Mouse (Mus musculus) heart, embryonic 10.5 days (tissue): ENCODE data around the gene Agtpbp1. TPM values are rescaled to one million over a fixed set of nuclear protein-coding genes. Genes with fewer than 3 reads are reported as not detected.

Experiments used
- DNase-seq: peaks from one replicate; pipeline ENCODE4 v3.0.0-alpha.2; 2017; ENCODE audit warnings: low spot score
- H3K27ac ChIP-seq: fragments of 300-500 bp; sonication (generic); 2 replicates; pipeline ENCODE4 v1.5.1; 2016; ENCODE audit warnings: mild to moderate bottlenecking
- H3K27me3 ChIP-seq: fragments of 300-500 bp; sonication (generic); 2 replicates; pipeline ENCODE4 v1.6.1; 2016; ENCODE audit warnings: mild to moderate bottlenecking; ENCODE audit not compliant: poor library complexity, insufficient read depth, severe bottlenecking
- H3K36me3 ChIP-seq: fragments of 300-500 bp; sonication (generic); 2 replicates; pipeline ENCODE4 v1.6.1; 2016; ENCODE audit warnings: mild to moderate bottlenecking, moderate library complexity
- H3K4me1 ChIP-seq: fragments of 300-500 bp; sonication (generic); 2 replicates; pipeline ENCODE4 v1.6.1; 2016; ENCODE audit warnings: mild to moderate bottlenecking
- H3K4me3 ChIP-seq: fragments of 300-500 bp; sonication (generic); 2 replicates; pipeline ENCODE4 v1.5.1; 2016; ENCODE audit warnings: mild to moderate bottlenecking, moderate library complexity
- H3K9me3 ChIP-seq: fragments of 300-500 bp; sonication (generic); 2 replicates; pipeline ENCODE4 v1.6.1; 2016; ENCODE audit warnings: mild to moderate bottlenecking, moderate library complexity
- WGBS: fragments of 180-500 bp; shearing (Covaris S2); methylation state at CpG from one replicate; pipeline ENCODE4 v1.1.7; 2016; 5-methylcytosine and 5-hydroxymethylcytosine counted together
- polyA plus RNA-seq: library from polyadenylated mRNA; unstranded; fragments of >200 nt; fragmentation: Nextera tagmentation; extraction: Ambion mirVana; gene quantifications from 2 replicates; pipeline ENCODE4 v1.2.1, GENCODE M21; 2016

Gene Agtpbp1
- polyA plus RNA-seq: 8.8 and 14.4 TPM in 2 replicates

DNA sequence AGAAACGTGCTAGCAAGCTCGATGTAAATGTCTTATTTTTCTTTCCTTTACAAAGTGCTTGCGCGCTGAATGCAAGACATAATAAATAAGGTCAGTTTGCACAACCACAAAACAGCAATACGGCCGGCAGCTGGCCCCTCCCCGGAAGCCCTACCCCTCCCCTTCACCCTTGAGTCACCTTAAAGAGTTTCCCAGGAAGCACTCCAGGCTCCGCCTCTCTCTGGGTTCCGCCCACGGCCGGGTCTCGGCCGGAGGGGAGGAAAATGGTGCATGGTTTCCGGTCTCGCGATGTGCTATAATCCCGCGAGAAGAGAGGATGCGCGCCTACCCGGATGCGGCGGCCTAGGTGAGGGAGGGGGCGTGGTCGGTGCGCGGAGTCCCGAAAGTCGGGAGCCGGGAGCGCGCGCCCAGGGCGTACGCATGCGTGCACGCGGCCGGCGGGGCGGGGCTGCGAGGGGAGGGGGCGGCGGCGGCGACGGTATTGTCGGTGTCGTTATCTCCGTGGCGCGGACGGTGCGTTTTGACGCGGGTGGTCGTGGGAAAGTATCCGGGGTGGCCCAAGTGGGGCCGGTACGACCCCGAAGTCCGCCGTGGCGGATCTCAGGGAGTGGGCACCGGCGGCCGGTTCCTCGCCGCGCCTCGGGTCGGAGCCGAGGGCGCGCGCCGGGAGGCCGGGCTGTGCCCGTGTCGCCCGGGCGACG lies at the start of gene Agtpbp1, which contains the start of gene Naa35:
Gene Agtpbp1 (minus strand): TSS at position 281 of the 701 bp plus-strand sequence.
Gene Naa35 (plus strand): TSS at position 313 of the 701 bp plus-strand sequence.
- Histone ChIP-seq H3K4me3 (peak within 1 kb of the TSS; percentile 83), H3K9me3 (no peaks in the 10 kb centered on the region), H3K4me1 (peaks cover 13% of the 10 kb centered on the region), H3K36me3 (peaks cover 25% of the 10 kb centered on the region), H3K27ac (peak within 1 kb of the TSS; percentile 90), H3K27me3 (no peaks in the 10 kb centered on the region)
- under 1% methylated on average over 83 of the region's 83 CpGs for WGBS
- peak; percentile 99 for DNase-seq

GRCm38 (mm10) chr13:59634637-59635036 lies 49.6 kb upstream of the Agtpbp1 start:
- peaks cover 92% of the 10 kb centered on the region for H3K36me3 ChIP-seq
- H3K27me3 ChIP-seq: no peaks in the 10 kb centered on the region
- no peak overlapping the region for H3K27ac ChIP-seq
- DNase-seq: no peak
- H3K9me3 ChIP-seq: no peaks in the 10 kb centered on the region
- WGBS: 75% methylated on average over 5 of the region's 5 CpGs
- no peak overlapping the region for H3K4me3 ChIP-seq
- H3K4me1 ChIP-seq: peaks cover 8% of the 10 kb centered on the region

DNA sequence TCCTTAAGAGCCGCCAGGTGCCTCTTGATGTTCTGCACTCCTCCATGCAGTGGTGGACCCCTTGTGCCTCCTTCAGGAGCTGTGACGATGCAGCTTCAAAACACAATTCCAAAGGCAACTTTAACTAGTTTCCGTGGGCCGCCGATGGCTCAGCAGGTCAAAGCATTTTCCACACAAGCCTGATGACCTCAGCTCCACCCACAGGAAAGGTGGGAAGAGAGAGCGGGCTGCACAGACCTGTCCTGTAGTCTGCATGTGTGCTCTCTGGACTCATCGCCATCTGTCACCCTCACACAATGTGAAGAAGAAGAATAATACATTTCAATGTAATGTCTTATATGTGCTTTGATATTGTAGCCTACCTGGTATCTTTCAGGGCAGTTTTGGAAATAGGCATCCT lies 41.7 kb upstream of the Agtpbp1 start:
- Histone ChIP-seq H3K27ac (0 out of 2 replicates have a peak overlapping the region, but pooled peaks have one; percentile 54), H3K36me3 (peaks cover 73% of the 10 kb centered on the region), H3K4me3 (no peak overlapping the region), H3K27me3 (no peaks in the 10 kb centered on the region), H3K4me1 (peaks cover 12% of the 10 kb centered on the region), H3K9me3 (no peaks in the 10 kb centered on the region)
- 76% methylated on average over 7 of the region's 7 CpGs for WGBS
- peak; percentile 56 for DNase-seq

DNA sequence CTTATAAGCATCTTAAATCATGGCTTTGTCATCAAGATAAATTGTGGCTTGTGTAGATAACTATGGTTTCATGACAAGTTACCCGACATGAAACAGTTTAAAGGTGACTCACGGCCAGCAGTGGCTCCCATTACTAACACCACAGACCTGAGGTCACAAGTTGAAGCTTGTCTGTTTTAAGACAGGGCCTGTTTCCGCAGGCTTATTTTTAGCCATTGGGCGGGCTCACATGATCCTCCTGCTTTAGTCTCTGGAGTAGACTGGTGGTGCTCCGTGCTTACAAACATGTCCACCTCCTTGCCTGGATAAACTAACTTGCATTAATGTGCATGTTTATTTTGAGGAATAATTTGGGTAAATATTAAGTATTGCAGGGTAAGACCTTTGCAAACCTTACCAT lies 39.9 kb upstream of the Agtpbp1 start:
- DNase-seq: no peak
- 41% methylated on average over 5 of the region's 5 CpGs for WGBS
- Histone ChIP-seq H3K4me3 (no peak overlapping the region), H3K36me3 (peaks cover 72% of the 10 kb centered on the region), H3K4me1 (peaks cover 15% of the 10 kb centered on the region), H3K27ac (peak overlapping the region; percentile 83), H3K27me3 (no peaks in the 10 kb centered on the region), H3K9me3 (no peaks in the 10 kb centered on the region)

- DNase-seq: no peak
- Histone ChIP-seq H3K4me3 (no peak overlapping the region), H3K27me3 (no peaks in the 10 kb centered on the region), H3K4me1 (peaks cover 15% of the 10 kb centered on the region), H3K9me3 (no peaks in the 10 kb centered on the region), H3K36me3 (peaks cover 69% of the 10 kb centered on the region), H3K27ac (peak overlapping the region; percentile 81)
- WGBS: 47% methylated on average over 3 of the region's 3 CpGs
Measured at GRCm38 (mm10) chr13:59624389-59624788, 39.4 kb upstream of the Agtpbp1 start.

DNA sequence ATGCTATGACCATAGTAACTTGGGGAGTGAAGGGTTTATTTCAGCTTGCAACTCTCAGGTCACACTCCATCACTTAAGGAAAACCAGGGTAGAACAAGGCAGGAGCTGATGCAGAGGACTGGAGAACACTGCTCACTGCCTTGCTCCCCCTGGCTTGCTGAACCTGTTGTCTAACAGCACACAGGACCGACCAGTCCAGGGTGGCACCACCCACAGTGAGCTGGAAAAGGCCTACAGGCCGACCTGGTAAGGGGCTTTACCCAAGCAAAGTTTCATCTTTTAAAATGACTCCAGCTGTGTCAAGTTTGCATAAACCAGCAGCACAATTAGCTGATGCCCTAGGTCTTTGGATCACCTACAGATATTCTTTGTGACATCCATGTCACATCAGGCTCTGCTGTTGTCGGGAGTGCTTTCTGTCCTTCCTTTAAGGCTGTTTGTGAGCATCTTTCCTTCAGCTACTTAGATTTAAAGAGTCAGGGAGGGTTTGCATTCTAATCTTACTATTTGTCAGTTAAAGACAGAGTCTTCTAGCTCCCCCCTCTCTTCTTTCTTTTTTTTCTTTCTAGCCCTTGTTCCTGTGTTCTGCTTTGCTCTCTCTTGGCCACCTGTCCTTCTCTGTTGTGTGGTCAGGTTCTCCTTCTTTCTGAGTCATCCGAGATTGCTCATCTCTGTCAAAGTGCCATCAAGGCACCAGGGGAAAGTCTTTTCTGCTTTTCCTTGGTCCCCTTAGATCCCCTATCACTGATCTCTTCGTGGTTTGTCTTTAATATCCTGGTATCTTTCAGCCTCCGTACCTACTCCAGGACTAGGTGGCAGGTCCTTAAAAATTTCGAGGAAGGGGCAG lies 36.8 kb upstream of the Agtpbp1 start:
- Histone ChIP-seq H3K4me3 (no peak overlapping the region), H3K27me3 (no peaks in the 10 kb centered on the region), H3K27ac (no peak overlapping the region), H3K4me1 (peaks cover 15% of the 10 kb centered on the region), H3K9me3 (no peaks in the 10 kb centered on the region), H3K36me3 (peaks cover 71% of the 10 kb centered on the region)
- 89% methylated on average over 7 of the region's 7 CpGs for WGBS
- no peak for DNase-seq

- 57% methylated on average over 6 of the region's 6 CpGs for WGBS
- no peak for DNase-seq
- Histone ChIP-seq H3K27ac (no peak overlapping the region), H3K27me3 (no peaks in the 10 kb centered on the region), H3K4me1 (peaks cover 3% of the 10 kb centered on the region; the same call in 1 of the 2 replicates), H3K9me3 (no peaks in the 10 kb centered on the region), H3K36me3 (peaks cover 73% of the 10 kb centered on the region), H3K4me3 (no peak overlapping the region)
Measured at GRCm38 (mm10) chr13:59618463-59618862, 33.4 kb upstream of the Agtpbp1 start.

DNA sequence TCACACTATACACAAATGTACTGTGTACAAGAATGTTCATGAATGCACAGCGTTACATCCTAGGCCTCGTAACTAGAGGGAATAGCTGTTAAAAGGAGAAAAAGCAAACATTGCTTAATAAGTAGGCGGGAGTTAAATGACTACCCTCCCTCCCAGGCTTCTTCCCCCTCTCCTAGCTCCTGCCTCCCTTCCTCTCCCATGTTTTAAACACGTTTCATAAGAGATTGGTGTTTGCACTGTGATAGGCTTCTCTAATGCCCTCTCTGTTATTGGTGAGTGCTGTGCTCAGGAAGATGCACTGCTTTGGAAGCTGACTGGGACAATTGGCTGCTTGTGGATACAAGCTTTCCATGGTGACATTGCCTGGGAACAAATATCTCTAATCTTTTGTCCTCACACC lies 30.5 kb upstream of the Agtpbp1 start:
- Histone ChIP-seq H3K4me1 (peaks cover 6% of the 10 kb centered on the region; the same call in 1 of the 2 replicates), H3K4me3 (no peak overlapping the region), H3K27me3 (no peaks in the 10 kb centered on the region), H3K9me3 (no peaks in the 10 kb centered on the region), H3K36me3 (peaks cover 73% of the 10 kb centered on the region), H3K27ac (no peak overlapping the region)
- WGBS: 85% methylated on average over 4 of the region's 4 CpGs
- DNase-seq: no peak

- H3K27ac ChIP-seq: no peak overlapping the region
- 90% methylated on average over 4 of the region's 4 CpGs for WGBS
- no peak for DNase-seq
- peaks cover 5% of the 10 kb centered on the region; the same call in 1 of the 2 replicates for H3K4me1 ChIP-seq
- H3K36me3 ChIP-seq: peaks cover 73% of the 10 kb centered on the region
- no peaks in the 10 kb centered on the region for H3K27me3 ChIP-seq
- no peak overlapping the region for H3K4me3 ChIP-seq
- no peaks in the 10 kb centered on the region for H3K9me3 ChIP-seq
Measured at GRCm38 (mm10) chr13:59615152-59615551, 30.1 kb upstream of the Agtpbp1 start.

DNA sequence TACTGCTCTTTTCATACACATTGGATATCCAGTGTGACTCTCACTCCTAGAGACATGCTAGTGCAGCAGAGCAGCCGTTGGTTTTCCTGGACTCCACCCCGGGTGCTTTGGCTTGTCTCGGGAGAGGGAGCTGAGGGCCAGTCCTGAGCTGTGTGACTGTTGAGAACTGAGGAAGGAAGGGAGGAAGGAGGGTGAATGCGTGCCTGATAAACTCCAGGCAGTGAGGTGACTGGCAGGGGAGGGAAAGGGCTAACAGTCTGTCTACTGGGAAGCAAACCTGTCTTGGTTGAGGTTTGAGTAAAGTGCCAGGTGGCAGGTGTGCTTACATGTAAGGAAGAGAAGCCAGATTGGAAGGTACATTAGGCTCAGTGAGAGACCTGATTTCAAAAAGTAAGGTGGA lies 28.8 kb upstream of the Agtpbp1 start:
- 66% methylated on average over 4 of the region's 4 CpGs for WGBS
- no peak overlapping the region for H3K27ac ChIP-seq
- no peak for DNase-seq
- H3K4me3 ChIP-seq: no peak overlapping the region
- H3K36me3 ChIP-seq: peaks cover 77% of the 10 kb centered on the region
- H3K27me3 ChIP-seq: no peaks in the 10 kb centered on the region
- no peaks in the 10 kb centered on the region for H3K9me3 ChIP-seq
- H3K4me1 ChIP-seq: 0 out of 2 replicates have a peak, but pooled peaks cover 4% of the 10 kb centered on the region

GRCm38 (mm10) chr13:59610437-59610836 lies 25.4 kb upstream of the Agtpbp1 start:
- Histone ChIP-seq H3K9me3 (no peaks in the 10 kb centered on the region), H3K27me3 (no peaks in the 10 kb centered on the region), H3K36me3 (peaks cover 86% of the 10 kb centered on the region), H3K4me3 (no peak overlapping the region), H3K27ac (peak overlapping the region; percentile 36; the same call in 1 of the 2 replicates), H3K4me1 (0 out of 2 replicates have a peak, but pooled peaks cover 4% of the 10 kb centered on the region)
- no peak for DNase-seq
- 92% methylated on average over 2 of the region's 2 CpGs for WGBS

DNA sequence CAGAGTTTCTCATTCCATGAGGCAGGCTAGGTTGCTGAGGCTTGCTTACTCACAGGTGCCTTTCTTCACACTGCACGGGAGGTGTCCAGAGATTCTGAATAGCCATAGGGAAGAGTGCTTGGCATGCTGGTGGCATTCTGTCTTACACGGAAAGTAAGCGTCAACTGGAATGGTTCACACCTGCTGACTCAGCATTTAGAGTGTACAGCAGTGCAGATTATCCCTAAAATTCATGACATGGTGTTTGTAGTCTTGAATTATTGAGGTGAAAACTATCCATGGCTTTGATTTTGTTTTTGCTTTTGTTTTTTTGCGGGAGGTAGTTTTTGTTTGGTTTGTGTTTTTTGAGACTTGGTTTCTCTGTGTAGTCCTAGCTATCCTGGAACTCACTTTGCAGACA lies 24.9 kb upstream of the Agtpbp1 start:
- H3K9me3 ChIP-seq: no peaks in the 10 kb centered on the region
- no peaks in the 10 kb centered on the region for H3K27me3 ChIP-seq
- H3K36me3 ChIP-seq: peaks cover 86% of the 10 kb centered on the region
- WGBS: 90% methylated on average over 4 of the region's 4 CpGs
- H3K27ac ChIP-seq: no peak overlapping the region; the same call in 1 of the 2 replicates
- 0 out of 2 replicates have a peak, but pooled peaks cover 4% of the 10 kb centered on the region for H3K4me1 ChIP-seq
- no peak for DNase-seq
- H3K4me3 ChIP-seq: no peak overlapping the region
